Mouse (Mus musculus) bone marrow macrophage, adult 2 months (primary cell): ENCODE results near the gene Rassf2.

ENCODE experiments used
- CTCF ChIP-seq: IDR thresholded peaks from 2 replicates; pipeline ENCODE4 v1.5.1; 2012; ENCODE audit warnings: low read depth, mild to moderate bottlenecking, low read length, moderate library complexity
- POLR2A ChIP-seq: IDR thresholded peaks from 2 replicates; pipeline ENCODE4 v1.6.1; 2012; ENCODE audit warnings: mild to moderate bottlenecking, low read depth, low read length, borderline replicate concordance

- no peak for TF ChIP-seq POLR2A
- no peak for TF ChIP-seq CTCF
These were observed 11.9 kb downstream of the Rassf2 start for GRCm38 (mm10) chr2:132018156-132018555.
